Mouse (Mus musculus) cerebellum, adult 9-11 months (tissue): Measurements from ENCODE around the gene Prkx.

ENCODE experiments used
- DNase-seq: peaks from one replicate; pipeline ENCODE4 v3.0.0; 2022

Gene Prkx

DNA sequence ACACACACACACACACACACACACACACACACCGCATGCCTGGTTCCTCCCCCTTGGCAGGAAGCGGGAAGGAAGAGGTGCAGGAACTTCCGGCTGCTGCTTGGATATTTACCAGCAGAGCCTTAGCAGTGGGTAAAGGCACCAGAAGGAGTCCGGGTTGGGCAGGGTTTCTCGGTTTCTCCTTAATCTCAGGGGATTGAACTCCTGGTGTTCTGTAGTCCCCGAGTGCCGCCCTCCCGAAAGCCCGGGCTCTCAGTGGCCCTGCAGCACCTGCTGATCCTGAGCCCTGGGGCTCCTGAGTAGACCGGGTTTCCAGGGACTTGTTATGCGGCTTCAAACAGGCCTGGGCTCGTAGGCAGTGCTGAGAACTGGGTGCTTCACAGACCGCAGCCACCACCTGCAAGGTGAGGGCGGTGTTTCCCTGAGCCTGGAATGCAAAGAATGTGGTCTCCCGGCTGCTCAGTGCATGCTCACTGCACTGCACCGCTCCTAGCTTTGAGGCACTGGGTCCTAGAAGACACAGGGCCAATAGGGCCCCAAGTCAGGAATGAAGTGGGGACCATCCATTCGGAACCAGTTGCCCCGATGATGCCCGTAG lies at the start of gene Prkx:
Prkx (minus strand) TSS at position 41 of the 598 bp plus-strand sequence.
- no peak for DNase-seq

DNA sequence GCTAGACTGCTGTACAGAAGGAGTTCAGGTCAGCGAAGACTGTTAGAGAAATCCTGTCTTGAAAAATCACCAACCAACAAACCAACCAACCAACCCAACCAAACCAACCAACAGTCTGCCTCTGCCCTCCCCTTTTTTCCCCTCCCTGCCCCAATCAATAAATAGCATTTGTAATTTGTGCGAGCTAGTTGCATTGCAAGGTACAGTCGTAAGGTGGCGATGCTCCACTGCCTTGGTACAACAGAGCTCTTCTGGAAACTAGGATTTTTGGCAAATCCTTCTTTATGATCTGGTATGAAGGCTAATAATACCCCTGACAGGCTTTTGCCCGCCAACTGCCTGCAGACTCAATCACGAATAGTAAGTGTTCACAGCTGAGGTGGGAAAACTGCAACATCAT lies 16.0 kb upstream of the Prkx start:
- DNase-seq = peak; percentile 6

DNA sequence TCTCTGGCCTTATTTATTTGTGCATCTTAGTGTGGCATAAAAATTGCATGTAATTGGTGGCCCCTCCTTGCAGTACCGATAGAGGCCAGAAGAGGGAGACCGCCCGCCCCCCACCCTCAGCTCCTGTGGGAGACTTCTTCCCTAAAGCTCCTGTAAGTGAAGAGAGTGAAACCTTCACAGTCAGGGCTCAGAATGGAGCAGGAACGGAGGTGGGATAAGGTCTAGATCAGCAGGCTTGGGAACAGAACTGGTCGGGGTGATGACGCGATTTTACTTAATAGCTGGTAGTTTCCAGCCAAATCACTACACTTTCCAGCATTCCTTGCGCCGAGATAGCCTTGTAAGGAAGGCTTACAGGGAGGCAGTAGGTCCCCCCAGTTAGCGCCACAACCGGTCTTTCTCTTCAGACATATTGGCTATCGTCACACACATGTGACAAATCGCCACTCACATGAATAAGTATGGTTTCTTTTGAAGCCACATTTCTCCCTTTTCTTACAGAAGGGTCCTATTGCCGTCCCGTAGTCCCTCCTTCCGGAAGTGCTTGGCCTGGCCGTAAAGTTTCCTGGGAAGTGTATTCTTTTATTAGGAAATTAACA lies 14.6 kb upstream of the Prkx start:
- peak; percentile 58 for DNase-seq

DNA sequence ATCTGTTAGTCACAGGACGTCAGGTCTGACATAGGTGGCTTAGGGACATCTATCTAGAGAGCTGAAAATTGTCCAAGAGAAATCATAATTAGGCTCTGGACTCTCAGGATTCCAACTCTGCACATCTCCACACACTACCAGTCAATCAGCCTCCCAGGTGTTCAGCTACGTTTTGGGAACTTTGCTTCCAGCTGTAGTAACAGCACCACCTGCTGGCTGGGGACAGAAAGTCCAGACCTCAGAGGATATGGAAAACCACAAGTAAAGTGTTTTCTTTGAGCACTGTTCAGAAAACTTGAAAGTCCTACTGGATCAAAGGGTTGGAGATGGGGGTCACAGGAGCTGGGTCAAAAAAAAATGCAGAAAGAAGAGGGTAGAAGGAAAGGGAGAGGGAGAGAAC lies 12.5 kb upstream of the Prkx start:
- no peak for DNase-seq

DNA sequence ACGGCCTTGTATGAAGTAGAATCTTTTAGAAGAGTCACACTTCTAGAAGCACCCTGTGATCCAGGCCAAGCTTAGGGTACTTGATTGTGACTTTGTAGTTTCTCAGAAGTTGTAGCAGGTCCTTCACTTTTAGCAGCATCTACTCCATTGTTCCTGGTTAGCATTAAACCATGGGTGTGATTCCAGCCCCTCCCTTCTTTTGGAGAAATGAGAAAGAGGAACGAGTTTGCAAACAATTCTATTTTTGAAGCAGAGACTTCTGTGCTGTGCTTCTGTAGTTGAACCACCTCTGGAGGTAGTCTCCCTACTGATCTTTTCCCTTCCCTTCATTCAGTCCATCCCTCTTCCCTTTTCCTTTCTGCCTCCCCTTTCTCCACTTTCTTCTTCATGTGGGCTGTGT lies 6.2 kb upstream of the Prkx start:
- no peak for DNase-seq

DNA sequence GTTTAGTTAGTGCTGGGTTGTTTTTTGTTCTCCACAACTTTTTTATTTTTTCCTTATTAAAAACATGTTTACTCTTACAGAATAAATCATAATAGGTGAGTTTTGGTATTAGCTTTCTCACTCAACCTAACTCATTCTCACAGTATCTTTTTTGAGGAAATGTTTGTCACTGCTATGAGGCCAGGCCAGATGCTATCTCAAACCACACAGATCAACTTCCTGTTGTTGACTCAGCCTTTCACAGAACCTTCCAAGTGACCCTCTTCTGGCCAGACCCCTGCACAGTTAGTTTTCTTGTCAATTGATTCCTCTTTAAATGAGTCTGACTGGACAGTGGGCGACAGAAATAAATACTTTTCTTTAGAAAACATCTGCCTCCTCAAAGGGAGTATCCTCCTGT lies 5.5 kb upstream of the Prkx start:
- no peak for DNase-seq

DNA sequence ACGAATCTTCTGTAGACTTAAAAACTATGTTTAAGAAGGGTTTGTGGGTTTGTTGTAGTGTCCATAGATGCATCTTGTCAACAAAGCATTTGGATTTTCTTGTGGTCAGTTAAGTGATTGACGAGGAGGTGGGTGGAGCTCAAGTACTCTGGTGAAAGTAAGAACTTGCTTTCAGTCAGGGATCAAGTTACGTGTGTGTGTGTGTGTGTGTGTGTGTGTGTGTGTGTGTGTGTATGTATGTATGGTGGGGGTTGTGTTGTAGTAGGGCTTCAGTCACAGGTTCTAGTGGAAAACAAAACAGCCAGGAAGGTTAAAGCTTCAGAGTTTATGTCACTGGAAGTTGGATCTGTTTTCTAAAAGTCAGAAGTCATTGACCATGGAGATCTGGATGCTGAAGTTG lies 3.5 kb upstream of the Prkx start:
- DNase-seq = no peak

DNA sequence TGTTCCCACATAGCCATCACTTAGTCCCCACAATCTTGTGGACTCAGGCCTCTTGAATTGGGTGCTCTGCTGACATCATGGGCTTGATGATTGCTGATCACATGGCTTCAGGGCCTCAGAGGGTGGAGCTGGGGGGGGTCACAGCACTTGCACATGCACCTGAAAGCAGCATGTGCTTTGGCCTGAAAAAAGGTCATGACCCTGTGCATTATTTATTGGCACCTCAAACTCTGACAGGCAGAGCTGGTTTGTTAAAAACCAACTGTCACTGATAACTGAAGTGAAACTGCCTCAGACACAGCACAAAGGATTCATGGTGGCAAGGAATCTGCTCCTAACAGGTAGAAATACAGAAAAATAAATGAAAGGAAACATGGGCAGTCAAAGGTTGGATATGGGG lies 1.7 kb upstream of the Prkx start:
- peak; percentile 9 for DNase-seq

DNA sequence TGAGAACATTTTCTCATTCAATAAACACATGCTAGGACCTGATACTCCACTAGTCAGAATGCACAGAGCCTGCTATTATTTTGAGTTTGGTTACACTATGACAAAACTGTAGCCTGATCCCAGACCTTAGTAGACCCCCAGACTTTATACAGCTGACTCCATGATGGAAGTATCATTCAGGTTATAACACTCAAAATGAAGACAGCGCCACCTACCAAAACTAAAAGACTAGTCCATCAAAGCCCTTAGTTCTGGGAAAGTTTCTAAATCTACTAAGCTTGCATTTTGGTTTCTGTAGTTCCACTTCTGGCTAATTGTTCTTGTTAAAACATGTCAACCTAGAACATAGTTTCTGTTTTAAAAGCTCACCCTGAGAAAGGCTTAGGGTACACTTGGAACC lies 838 bp upstream of the Prkx start:
- DNase-seq = no peak

DNA sequence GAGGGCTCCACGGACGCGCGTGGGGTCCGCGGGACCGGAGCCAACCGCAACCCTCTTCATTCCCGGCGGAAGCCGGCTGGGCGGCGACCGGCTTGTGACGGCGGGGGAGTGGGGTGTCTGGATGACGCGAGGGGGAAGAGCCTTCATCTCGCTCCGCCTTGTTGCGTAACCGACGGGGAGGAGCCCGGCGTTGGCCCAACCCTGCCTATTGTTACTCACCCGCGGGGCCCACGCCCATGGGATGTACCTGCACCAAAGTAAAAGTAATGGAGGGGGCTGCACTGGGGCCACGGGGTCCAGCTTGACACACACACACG lies 262 bp downstream of the Prkx start:
- DNase-seq = peak; percentile 92

DNA sequence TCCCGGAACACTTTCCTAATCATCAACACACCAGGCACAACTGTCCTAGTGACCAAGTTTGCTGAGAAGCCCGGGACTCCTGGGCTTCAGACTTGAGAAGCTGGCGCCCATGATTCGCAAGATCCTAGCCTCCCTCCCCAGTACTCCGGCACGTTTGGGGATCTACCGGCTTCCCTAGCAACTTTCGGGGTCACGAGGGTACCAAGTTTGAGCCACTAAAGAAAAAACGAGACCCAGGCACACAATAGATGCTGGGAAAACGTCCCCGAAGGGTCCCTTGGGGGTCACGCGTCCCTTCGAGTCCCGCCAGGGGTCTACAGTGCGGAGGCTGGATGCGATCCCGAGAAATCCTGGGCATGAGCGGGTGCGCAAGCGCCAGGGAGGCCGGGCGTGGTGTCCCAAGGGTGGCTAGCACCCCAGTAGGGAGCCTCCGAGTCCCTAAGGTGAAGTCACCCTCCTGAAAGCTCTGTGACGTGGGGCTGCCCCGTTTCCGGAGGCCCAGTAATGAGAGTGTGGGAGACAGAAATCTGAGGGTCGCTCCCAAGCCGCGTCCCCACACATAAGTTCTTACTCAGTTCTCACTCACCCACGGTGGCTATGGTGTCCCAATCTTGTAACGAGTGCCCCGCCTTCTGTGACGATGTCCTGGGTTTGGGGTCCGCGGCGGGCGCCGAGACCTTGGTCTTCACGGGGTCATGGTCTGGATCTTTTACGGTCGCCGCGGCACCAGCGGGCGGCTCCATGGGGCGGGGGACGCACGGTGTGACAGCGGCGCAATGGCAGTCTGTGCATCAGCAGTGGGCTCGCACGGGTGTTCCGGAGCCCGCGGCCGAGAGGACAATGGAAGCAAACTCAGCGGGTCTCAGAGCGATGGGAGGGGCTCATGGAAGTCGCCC lies 868 bp downstream of the Prkx start:
- peak; percentile 68 for DNase-seq

DNA sequence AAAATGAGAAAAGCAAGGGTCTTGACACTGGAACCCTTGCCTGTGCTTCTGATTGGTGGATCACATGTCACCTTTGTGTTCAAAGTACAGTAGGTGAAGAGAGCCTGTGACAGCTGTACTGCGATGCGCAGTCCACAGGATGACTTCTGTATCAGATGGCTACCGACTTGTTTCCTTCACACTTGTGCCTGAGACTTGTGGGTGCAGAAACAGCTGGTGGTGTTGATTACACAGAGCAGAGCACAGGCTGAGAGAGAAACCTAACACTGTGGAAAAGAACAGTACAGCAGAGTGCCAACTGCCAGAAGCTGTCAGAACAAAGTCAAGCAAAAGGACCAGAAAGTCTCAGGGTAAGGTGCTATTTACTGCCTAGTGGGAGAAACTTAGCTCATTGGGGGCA lies 7.4 kb downstream of the Prkx start:
- DNase-seq = no peak

DNA sequence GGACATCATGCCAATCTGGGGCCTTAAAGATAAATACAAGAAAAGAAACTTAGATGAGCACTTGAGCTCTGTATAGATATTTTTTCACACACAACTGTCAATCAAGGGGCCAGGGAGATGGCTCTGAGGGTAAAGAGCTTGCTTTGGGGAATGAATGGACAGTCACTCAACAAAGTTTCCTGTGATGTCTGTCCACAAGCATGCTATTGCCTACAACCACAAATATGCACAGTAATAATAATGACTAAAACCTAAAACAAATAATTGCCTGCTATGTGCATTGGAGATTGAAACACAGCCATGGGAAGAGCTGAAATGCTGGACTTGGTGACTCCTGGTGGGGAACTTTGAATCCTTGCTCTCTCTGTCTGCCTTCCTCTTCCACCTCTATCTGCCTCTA lies 9.7 kb downstream of the Prkx start:
- DNase-seq = no peak

DNA sequence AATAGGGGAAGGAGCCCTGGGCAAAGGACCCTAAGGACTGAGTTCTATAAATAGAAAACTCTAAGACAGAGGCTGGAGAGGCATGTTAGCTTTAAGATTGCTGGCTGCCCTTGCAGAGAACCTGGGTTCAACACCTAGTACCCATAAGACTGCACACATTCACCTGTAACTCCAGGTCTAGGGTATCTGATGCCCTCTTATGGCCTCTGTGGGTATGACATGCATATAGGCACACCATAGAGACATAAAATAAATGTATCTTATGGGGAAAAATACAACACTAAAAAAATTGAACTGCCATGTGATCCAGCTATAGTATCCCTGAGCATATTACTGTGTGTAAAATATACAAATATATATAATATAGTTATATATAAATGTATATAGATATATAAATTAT lies 18.3 kb downstream of the Prkx start:
- DNase-seq = no peak

DNA sequence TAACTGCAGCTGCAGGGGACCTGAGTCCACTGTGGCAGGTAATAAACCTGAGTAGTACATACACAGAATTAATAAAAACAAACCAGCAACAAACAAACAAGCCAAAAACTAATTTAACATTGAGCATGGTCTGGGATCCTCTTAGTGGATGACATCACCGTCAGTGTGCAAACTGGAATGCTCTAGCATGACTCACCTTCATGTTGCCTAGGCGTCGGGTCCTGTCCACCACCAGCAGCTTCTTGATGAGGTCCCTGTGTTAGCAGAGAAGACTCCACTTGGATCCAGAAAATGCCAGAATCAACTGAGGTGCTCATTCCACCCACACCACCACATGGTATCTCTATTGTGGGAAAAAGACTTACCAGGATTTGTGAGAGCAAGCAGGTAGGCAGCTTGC lies 30.9 kb downstream of the Prkx start:
- DNase-seq = no peak

DNA sequence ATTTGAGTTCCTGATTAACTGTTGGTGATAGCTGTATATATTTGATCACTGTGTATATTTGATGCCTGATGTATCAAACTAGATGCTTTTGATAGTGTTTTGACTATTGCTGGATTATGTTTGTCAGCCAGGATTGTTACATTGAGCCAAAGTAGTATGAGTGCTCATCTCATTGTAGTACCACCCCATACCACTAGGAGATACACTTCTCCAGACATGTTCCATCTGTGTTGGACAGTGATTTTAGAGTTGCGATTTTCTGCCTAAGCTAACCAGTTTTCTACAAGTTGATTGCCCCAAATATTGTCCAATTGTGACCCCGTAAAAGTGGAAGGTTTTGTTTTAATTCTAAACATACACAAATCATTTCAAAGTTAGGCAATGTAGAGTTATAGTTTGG lies 51.8 kb downstream of the Prkx start:
- no peak for DNase-seq

DNA sequence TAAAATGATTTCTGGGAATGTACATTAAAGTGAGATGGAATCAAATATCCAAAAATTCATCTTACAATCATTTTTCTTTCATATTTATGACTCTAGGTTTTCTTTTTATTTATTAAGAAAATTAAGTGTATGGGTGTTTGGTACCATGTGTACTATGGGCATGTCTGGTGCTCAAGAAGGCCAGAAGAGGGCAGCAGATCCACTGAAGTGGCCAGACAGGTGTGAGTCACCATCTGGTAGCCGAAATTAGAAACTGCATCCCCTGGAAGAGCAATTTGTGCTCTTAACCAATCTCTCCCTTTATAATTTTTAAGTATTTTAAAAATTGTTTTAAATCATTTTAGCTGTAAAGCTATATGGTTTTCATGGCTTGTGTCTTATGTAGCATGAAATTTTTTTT lies 54.7 kb downstream of the Prkx start:
- DNase-seq = no peak

DNA sequence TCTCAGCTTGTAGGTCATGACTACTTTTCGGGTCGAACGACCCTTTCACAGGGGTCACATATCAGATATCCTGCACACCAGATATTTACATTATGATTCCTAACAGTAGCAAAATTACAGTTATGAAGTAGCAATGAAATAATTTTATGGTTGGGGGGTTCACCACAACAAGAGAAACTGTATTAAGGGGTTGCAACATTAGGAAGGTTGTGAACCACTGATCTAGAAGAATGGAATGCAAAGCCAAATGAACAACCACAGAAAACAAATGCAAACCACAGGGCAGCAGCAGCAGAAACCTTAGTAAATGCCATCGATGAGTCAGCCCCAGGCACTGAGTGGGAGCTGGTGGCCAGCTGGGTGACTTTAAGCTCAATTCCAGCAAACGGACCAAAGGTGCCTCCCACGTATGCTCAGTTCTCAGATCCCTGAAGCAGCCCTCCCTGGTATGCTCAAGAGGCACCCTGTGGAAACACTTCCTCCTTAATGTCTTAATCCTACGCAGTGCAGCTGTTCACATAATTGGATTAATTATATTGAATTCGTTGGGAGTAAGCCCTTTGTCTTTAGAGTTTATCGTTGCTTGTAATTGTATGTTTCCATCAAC lies 62.0 kb downstream of the Prkx start:
- DNase-seq = no peak

DNA sequence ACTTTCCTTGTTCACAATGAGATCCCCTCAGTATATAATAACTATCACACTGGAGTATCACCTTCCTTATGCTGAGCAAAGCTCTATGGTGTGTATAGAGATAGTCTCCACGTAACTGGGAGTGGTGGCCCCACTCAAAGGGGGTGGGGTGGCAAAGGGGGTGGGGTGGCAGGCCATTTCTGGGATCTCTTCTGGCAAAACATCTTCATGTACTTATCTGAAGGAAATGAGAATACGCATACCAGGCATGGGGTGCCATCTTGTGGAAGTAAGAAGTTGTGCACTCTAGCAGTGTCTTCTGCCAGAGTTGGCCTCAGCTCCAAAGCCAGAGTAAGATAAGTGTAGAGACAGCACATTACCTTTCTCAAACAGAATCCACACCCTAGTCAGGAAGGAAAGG lies 75.8 kb downstream of the Prkx start:
- DNase-seq = peak; percentile 10
